Mouse (Mus musculus): ENCODE results near the gene Farsb. TPM values are rescaled to one million over a fixed set of nuclear protein-coding genes. Genes with fewer than 3 reads are reported as not detected.
"Not testable (repeated sequence)": the region's sequence is repeated elsewhere in the genome, so short reads cannot be mapped to it uniquely, and the experiment has no call there.

Gene Farsb
- 10 to 100 TPM; 58.2 to 64.4 (median 60.6) TPM for total RNA-seq (2022)

GRCm38 (mm10) chr1:78488752-78489492 lies at the start of gene Farsb:
Farsb (minus strand) TSS chr1:78488897.
- peak; percentile 82 to 85 for DNase-seq (ENCODE audit: low spot score in 2 of 2)

DNA sequence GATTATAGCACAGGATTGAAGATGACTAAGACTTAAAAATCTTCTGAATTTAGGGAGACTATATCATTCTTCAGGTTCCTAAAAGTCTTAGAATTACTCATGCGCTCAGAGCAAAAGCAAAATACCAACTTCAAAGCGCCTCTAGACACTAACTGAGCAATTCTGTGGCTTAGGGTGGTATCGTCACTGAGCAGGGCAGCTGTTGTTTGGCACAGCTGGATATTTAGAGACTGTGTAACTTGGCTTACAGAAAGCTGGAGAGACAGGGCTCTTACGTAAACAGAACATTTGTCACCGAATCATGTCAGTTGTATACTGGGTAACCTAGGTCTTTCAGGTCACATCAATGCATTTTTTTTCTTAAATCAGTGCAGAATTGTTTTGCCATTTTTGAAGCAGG lies 49.7 kb upstream of the Farsb start:
- DNase-seq (ENCODE audit: low spot score in 2 of 2) = no peak

- DNase-seq (ENCODE audit: low spot score in 2 of 2) = peak; percentile 72 to 93
Observed at GRCm38 (mm10) chr1:78537494-78538010, 48.9 kb upstream of the Farsb start.

DNA sequence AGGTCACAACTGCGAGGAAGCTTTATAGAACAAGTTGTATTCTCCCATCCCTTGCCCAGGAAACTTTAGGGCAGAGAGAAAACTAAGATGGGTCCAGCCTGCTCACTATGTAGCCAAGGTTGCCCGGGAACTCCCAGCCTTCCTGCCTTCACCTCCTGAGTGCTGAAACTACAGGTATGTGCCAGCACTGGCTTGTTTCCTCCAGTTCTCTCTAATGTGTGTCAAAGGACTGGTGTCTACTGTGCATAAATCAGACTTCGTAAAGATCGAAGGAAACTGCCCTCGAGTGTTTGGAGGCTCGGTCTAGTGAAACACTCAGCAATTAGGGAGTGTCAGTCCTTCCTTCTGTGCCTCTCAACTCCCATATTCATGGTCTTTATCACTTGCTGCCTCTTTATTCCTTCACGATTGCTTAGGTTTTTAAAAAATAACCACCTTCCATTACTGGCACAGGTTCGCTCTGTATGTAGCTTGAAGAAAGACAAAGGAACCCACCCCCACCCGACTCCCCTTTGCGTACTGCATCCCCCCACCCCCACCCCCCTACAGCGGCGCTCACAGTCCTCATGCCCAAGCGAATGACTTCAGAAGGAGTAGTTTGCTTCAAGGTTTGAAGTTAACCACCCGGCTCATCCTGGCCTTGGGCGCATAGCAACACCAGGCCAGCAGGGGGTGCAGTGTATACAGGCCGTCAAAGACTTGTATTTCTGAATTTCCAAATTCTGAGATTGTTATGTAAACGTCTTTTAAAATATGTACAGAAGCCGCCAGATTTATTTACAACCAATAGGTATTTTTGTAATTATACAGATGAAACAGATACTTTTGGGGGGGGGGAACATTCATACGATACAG lies 47.8 kb upstream of the Farsb start:
- DNase-seq (ENCODE audit: low spot score in 2 of 2) = peak; percentile 64 to 70

- no peak for DNase-seq (ENCODE audit: low spot score in 2 of 2)
Observed at GRCm38 (mm10) chr1:78534428-78535150, 45.9 kb upstream of the Farsb start.

DNA sequence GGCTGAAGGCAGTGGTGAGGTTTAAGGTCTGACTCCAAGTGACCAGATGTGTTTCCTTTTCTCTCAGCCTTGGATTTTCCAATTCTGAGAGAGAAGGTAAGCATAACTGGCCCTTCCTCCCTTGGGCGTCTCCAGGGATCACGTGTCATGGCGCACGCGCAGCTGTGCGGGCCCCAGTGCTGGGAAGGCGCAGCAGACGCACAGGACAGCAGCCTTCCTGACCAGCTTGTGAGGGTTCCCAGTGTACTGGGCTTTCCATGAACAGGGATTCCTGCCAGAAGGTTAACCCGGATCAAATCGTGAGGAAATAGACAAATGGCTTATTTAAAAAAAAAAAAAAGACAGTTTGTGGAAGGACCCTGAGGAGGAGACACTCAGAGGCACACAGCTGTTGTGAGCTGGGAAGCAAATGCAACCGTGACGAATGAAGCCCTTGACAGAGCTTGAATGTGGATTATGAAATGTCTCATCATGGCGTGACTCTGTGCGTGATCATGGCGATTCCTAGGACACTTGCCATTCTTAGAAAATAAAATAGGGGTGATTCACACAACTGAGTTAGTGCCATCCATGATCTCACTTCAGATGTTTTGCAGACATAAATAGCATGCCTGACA lies 43.6 kb upstream of the Farsb start:
- DNase-seq (ENCODE audit: low spot score in 2 of 2) = no peak

- no peak for DNase-seq (ENCODE audit: low spot score in 2 of 2)
Observed at GRCm38 (mm10) chr1:78530500-78531215, 42.0 kb upstream of the Farsb start.

- DNase-seq (ENCODE audit: low spot score in 2 of 2) = no peak
Observed at GRCm38 (mm10) chr1:78529011-78529410, 40.3 kb upstream of the Farsb start.

GRCm38 (mm10) chr1:78528356-78528755 lies 39.7 kb upstream of the Farsb start:
- no peak for DNase-seq (ENCODE audit: low spot score in 2 of 2)

DNA sequence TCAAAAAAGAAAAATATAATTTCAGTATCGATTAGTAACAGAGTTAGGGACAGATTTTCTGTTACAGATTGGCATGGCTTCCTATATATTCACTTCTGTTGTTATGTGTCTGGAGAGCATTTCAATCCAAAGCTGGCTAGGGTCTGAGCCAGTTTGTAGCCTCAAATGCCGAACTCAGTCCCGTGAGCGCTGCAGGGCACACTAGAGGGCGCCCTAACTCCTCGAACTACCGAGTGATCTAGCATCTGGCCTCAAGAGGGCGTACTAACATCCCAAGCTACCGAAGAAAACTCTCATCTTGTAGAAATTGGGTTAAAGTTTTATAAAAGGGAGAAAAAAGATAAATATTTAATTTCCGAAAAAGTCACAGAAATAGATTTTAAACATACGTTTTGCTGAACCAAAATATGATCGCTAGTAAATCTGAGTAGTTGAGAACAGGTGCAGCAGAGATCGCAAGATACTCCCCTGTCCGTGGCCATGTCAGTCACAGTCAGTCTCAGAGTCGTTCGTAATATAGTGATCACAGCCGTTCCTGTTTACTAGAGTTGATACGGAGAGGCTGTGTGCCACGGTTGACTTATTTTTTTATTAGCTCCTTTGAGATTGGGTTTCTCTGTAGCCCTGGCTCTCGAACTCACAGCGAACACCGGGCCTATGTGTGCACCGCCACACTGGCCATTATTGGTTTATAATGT lies 36.6 kb upstream of the Farsb start:
- DNase-seq (ENCODE audit: low spot score in 2 of 2) = peak in 1 of 2 experiments; percentile 60

- no peak for DNase-seq (ENCODE audit: low spot score in 2 of 2)
Observed at GRCm38 (mm10) chr1:78518907-78519306, 30.2 kb upstream of the Farsb start.

DNA sequence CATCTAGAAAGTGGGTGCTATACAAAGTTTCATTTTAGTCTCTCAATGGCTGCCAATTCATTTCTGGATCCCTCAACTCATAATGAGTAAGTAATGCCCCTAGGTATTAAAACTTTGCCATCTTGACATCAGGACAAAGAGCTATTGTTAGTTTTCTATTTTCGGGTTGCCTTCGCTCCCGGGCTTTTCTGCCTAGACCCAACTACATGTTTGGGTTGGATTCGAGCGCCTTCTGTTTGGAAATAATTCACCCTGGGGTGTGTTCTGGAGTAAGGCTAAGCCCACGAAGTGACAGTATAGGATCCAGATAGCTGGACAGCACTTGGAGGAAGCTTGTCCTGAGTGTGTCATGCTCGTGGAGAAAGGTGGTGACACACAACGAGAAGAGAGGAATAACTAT lies 24.1 kb upstream of the Farsb start:
- no peak for DNase-seq (ENCODE audit: low spot score in 2 of 2)

GRCm38 (mm10) chr1:78511621-78512160 lies 23.0 kb upstream of the Farsb start, which contains the start of gene BC035947:
BC035947 (minus strand) TSS chr1:78512158.
- DNase-seq (ENCODE audit: low spot score in 2 of 2) = no peak

GRCm38 (mm10) chr1:78510862-78511261 lies 22.2 kb upstream of the Farsb start, which contains the start of gene Mogat1:
Mogat1 (plus strand) TSS chr1:78510991.
- no peak for DNase-seq (ENCODE audit: low spot score in 2 of 2)

DNA sequence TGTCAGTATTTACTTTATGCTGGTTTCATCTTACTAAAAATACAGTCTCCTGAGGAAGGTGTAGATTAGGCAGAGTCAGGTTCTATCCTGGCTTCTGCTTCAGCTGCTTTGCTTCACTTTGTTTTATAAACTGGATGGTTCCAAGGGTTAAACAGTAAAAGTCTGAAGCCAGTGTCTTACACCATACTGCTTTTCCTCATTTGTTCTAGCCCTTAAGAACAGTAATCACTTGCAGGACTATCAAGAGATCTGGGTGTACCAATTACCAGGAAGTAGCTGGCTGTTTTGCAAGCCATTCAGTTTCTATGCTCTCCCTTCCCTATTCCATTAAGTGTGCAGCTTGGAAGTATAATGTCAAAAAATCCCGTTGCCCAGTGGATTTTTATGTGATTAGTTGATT lies 18.4 kb upstream of the Farsb start:
- DNase-seq (ENCODE audit: low spot score in 2 of 2) = no peak

DNA sequence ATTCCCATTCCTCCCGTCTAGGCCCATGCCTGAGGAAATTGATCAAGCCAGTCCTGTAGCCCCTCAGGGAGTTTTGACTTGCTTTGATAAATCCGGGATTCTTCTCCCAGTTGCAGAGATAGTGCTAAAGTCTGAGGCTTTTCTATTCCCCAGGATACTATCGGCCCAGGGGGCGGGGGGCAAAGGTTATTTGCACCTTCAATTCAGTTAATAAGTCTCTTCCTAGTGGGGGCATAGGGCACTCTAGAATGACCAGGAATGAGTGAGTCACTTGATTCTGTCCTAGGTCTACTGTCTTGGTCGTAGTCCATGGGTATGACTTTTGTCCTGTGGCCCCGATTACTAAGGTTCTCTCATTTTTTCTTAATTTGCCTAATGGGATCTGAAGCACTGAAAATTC lies 13.8 kb upstream of the Farsb start:
- DNase-seq (ENCODE audit: low spot score in 2 of 2) = no peak

- not testable (repeated sequence) for DNase-seq (ENCODE audit: low spot score in 2 of 2)
Observed at GRCm38 (mm10) chr1:78501856-78502255, 13.2 kb upstream of the Farsb start.

DNA sequence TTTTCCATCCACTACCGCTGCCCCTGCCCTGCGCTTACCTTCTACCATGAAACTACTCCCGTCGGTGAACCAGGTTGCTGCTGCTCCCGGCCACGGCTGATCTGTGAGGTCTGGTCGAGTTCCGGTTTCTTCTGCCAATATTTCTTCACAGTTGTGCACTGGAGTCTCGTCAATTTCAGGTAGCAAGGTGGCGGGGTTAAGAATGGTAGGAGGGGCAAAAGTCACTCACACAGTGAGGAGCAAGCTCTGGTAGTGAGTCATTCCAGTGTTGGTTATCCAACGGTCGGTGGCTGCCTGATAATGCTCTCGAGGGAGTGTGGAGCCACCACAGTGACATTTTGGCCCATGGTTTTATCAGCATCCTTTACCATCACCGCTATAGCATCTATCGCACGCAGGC lies 12.3 kb upstream of the Farsb start:
- no peak for DNase-seq (ENCODE audit: low spot score in 2 of 2)

DNA sequence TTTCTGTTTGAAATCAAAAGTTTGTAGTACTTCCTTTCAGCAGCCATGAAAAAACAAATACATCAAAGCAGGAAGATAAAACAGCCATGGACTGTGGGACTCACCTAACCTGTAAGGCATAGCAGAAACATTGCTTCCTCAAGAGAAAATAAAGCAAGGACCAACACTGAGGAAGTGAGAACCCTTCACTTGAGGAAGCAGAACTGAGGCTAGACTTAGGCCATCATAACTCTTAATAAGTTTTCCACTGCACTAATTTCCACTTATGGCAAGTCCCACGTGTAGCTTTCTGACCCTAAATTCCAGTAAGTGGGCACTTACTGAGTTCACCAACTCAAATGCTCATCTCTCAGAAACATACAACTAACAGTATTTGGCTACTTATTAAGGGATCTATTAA lies 1.4 kb upstream of the Farsb start:
- DNase-seq (ENCODE audit: low spot score in 2 of 2) = no peak

GRCm38 (mm10) chr1:78488427-78488751 lies 308 bp downstream of the Farsb start:
- no peak for DNase-seq (ENCODE audit: low spot score in 2 of 2)

All from left cerebral cortex, adult 8-10 months (tissue).